Mouse (Mus musculus) bone marrow, adult 2 months (tissue): ENCODE measurements around the gene Ddx4.

Experiments
- CTCF ChIP-seq: fragments of 200-500 bp; IDR thresholded peaks from 2 replicates; pipeline ENCODE4 v1.5.1; 2011; ENCODE audit warnings: low read length, control low read depth; ENCODE audit not compliant: control insufficient read depth, insufficient read depth
- POLR2A ChIP-seq: fragments of 200-500 bp; IDR thresholded peaks from 2 replicates; pipeline ENCODE4 v1.6.1; 2011; ENCODE audit warnings: low read depth, mild to moderate bottlenecking, control low read depth, low read length, borderline replicate concordance; ENCODE audit not compliant: control insufficient read depth

- TF ChIP-seq CTCF (no peak), POLR2A (no peak)
Measured at GRCm38 (mm10) chr13:112639111-112639510, 13.2 kb downstream of the Ddx4 start.
